Mouse (Mus musculus) cerebellum, adult 9-10 months (tissue): ENCODE data around the gene Kcnj15.
A peak's percentile ranks its signal among the peaks of the same experiment; 100 is the strongest.

ENCODE experiments used
- DNase-seq: peaks from one replicate; pipeline ENCODE4 v3.0.0; 2022

Kcnj15 gene

GRCm38 (mm10) chr16:95297651-95298050 lies 40.3 kb downstream of the Kcnj15 start:
- no peak for DNase-seq

DNA sequence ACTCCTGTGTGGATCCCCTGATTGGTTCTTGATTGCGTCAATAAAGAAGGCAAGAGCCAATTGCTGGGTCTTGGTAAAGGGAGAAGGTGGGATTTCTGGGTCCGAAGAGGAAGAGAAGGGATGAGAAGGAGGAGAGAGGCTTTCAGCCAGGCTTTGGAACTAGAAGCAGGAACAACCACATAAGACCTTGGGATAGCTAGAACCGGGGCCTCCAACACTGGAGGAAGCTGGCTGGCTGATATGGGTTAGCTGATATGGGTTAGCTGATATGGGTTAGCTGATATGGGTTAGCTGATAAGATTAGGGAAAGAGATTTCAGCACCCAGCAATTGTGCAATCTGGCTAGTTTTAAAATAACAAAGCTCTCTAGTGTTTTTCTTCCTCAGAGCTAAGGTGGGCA lies 44.3 kb downstream of the Kcnj15 start:
- no peak for DNase-seq

- no peak for DNase-seq
Observed at GRCm38 (mm10) chr16:95303676-95304075, 46.3 kb downstream of the Kcnj15 start.

- no peak for DNase-seq
Observed at GRCm38 (mm10) chr16:95307823-95308360, 50.5 kb downstream of the Kcnj15 start.

GRCm38 (mm10) chr16:95321945-95322625 lies 64.7 kb downstream of the Kcnj15 start:
- DNase-seq, result no peak

DNA sequence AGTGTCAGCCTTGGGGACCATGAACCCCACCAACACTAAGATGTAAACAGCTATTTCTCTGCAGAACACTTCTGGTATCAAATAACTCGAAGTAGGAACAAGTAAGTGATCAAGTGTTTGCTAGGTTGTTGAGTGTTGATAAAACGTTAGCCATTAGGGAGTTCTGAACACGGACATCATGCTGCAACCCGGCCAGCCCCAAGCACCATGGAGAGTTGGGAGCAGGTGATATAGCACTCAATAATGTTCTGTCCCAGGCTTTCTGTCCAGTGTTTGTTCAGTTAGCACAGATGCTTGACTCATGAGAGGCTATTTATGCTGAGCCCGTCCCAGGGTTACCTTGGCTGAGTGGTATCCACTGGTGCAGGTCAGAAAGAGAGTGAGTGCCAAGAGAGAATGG lies 74.8 kb downstream of the Kcnj15 start:
- no peak for DNase-seq

- DNase-seq, result peak; percentile 88
Observed at GRCm38 (mm10) chr16:95340885-95341791, 83.8 kb downstream of the Kcnj15 start.

DNA sequence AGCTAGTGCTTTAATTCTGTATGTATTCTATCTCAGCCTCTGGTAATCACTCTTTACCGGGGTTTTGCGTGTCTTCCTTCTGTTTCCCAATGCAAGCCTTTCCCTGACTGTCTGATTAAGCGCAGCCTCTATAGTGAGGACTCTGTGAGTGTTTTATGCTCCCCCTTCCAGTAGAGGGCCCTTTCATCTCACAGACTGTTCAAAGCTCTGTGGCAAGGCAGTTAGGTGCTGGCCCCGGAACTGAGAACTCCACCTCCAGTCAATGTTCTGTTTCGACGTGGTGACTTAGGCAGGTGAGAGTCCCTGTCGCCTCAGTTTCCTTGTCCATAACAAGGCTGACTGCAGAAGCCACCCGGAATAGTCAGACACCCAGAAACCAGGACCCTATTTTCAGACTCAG lies 84.7 kb downstream of the Kcnj15 start:
- DNase-seq, result no peak

GRCm38 (mm10) chr16:95344961-95345360 lies 87.6 kb downstream of the Kcnj15 start:
- DNase-seq, result no peak

- DNase-seq, result peak; percentile 67
Observed at GRCm38 (mm10) chr16:95345882-95346281, 88.5 kb downstream of the Kcnj15 start.

DNA sequence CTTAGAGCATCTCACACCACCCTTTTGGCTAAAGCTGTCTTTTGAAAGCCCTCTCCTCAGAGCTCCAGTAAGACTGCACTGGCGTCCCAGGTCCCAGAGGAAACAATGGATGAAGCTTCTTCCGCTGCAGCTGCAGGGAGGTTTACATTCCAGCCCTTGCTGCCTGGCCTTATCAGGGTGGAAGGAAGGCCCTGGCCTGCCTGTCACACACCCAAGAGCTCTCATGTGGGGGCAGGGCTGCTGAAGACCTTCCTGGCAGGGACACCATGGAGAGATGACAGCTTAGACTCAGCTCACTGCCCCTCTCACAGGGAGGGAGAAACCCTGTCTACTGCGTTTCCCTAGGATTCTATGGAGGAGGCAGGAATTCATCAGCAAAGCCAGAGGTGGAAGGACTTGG lies 89.8 kb downstream of the Kcnj15 start:
- no peak for DNase-seq

- DNase-seq, result no peak
Observed at GRCm38 (mm10) chr16:95348555-95348954, 91.2 kb downstream of the Kcnj15 start.

DNA sequence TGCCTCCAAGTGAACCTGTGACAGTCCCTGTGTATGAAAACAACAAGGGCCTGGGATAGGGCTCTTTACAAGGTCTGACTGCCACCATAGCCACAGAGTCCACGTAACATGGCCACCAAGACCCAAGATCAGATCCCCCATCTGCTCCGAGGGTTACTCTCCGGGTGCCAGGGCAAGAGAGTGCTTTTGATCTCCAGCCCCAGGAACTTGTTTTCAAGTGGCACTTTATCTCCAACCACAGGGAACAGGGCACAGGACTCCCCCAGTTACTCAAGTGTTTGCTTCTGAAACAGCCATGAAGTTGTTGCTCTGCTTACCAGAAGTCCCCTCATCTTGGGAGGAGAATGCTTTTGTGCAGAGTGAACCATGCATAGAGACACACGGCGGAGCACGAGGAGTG lies 92.0 kb downstream of the Kcnj15 start:
- no peak for DNase-seq

DNA sequence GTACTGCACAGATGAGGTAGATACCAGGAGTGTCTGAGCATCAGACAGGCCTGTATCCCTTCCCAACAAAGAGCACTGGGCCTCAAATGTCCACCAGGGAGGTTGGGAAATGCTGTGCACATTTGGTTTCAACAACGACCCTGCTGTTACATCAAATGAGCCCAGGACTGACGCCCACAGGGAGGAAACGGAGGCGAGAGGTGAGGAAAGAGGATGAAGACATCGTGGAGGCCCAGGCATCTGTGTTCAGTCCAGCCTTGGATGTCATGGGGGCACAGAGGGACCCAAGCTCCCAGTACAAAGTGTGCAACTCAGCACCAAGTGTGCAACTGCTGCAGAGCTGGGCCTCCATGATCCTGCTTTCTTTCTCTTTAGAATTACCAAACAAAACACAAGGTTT lies 92.4 kb downstream of the Kcnj15 start:
- DNase-seq, result no peak
